Mouse (Mus musculus) adrenal gland, postnatal 36 days (tissue): ENCODE results near the gene Scgb1b20. TPM values are rescaled to one million over a fixed set of nuclear protein-coding genes. Genes with fewer than 3 reads are reported as not detected.
"Not testable (repeated sequence)": the region's sequence is repeated elsewhere in the genome, so short reads cannot be mapped to it uniquely, and the experiment has no call there.

Experiments used
- DNase-seq, 2 experiments: peaks; one replicate each; pipeline ENCODE4 v3.0.0; 2021; ENCODE audit warnings: mixed read lengths in 1 of 2
- long read RNA-seq, 2 experiments: library from polyadenylated mRNA; stranded (forward); transcript quantifications; one replicate each; pipeline ENCODE4 v2.0.0; 2021; ENCODE audit warnings: borderline sequencing depth in 2 of 2
- total RNA-seq, 2 experiments: library from RNA; stranded (reverse); gene quantifications; 2 replicates each; pipeline ENCODE4 v1.2.3; 2021

Gene Scgb1b20
- total RNA-seq = not detected
- long read RNA-seq, experiment 1 = 0 reads
- long read RNA-seq, experiment 2 = 0 reads

- DNase-seq = not testable (repeated sequence)
Observed at GRCm38 (mm10) chr7:33372934-33373333, at the start of gene Scgb1b20. Gene Scgb1b20 (plus strand): TSS chr7:33373234.

- DNase-seq = not testable (repeated sequence)
Observed at GRCm38 (mm10) chr7:33366222-33366621, 6.8 kb upstream of the Scgb1b20 start, which contains the start of gene Scgb2b20. Gene Scgb2b20 (minus strand): TSS chr7:33366322.

- not testable (repeated sequence) for DNase-seq
Observed at GRCm38 (mm10) chr7:33399749-33400148, 26.7 kb downstream of the Scgb1b20 start.

GRCm38 (mm10) chr7:33401650-33402049 lies 28.6 kb downstream of the Scgb1b20 start:
- no peak for DNase-seq

- DNase-seq = not testable (repeated sequence)
Observed at GRCm38 (mm10) chr7:33409681-33410080, 36.6 kb downstream of the Scgb1b20 start.

Other genes with a start within 250 kb of the Scgb1b20 start
- gene Scgb2b18, start 199.4 kb upstream of the Scgb1b20 start, total RNA-seq = not detected
- not detected for gene Scgb1b18, start 187.7 kb upstream of the Scgb1b20 start, total RNA-seq
- not detected for gene Scgb2b19, start 92.9 kb upstream of the Scgb1b20 start, total RNA-seq
- gene Scgb1b19, start 85.9 kb upstream of the Scgb1b20 start, total RNA-seq = not detected
- not detected for gene Scgb2b20, start 6.9 kb upstream of the Scgb1b20 start, total RNA-seq
- not detected for gene Scgb2b21, start 147.2 kb downstream of the Scgb1b20 start, total RNA-seq